In genomic region chr1:185342441-185342840, GRCm38 (mm10) we compare ENCODE assay signal across 19 mouse cellular contexts. TPM values are rescaled to one million over a fixed set of nuclear protein-coding genes. Genes with fewer than 3 reads are reported as not detected.
DNase-seq lines count a peak whose midpoint lies in the region; ATAC-seq and TF ChIP-seq lines count a peak whose summit lies in the region.
"Had no signal": no experiment of that assay in that cellular context is flagged by ENCODE, and none has a peak within 500 bp of the region (broad histone marks: within the 10 kb centered on the region; RNA-seq: fewer than 3 reads in every experiment).

No protein-coding gene starts in this region.

- no peak for TF ChIP-seq CTCF in cerebellum, adult 2 months (IDR thresholded peaks at IDR 0.05; ENCODE audit: borderline replicate concordance, insufficient read depth, low read depth, low read length)

- H3K4me3 ChIP-seq in hindbrain, embryonic 16.5 days (ENCODE audit: low read length): no peak overlapping the region
- H3K4me3 ChIP-seq in hindbrain, embryonic 10.5 days: no peak overlapping the region
- H3K4me3 ChIP-seq in cerebellum, adult 2 months (replicated peaks; ENCODE audit: insufficient read depth, low read depth, low read length): no peak overlapping the region
- no peak overlapping the region for H3K4me3 ChIP-seq in forebrain, embryonic 14.5 days (ENCODE audit: low read depth, low read length)
- H3K4me3 ChIP-seq: embryonic facial prominence, embryonic 10.5 days; left cerebral cortex, adult 2 months; liver, embryonic 13.5 days had no signal

- 89% methylated on average over 4 of the region's 4 CpGs for WGBS in hindbrain, embryonic 16.5 days
- 96% methylated on average over 4 of the region's 4 CpGs for WGBS in hindbrain, embryonic 10.5 days
- 11% methylated on average over 4 of the region's 4 CpGs for WGBS in cerebellum, adult 2 months
- WGBS in forebrain, embryonic 14.5 days: 70% methylated on average over 4 of the region's 4 CpGs

- no peaks in the 10 kb centered on the region for H3K27me3 ChIP-seq in hindbrain, embryonic 16.5 days (replicated peaks; ENCODE audit: control insufficient read depth, insufficient read depth, low read length)
- H3K27me3 ChIP-seq in hindbrain, embryonic 10.5 days (ENCODE audit: insufficient read depth, poor library complexity, severe bottlenecking): no peaks in the 10 kb centered on the region
- no peaks in the 10 kb centered on the region for H3K27me3 ChIP-seq in cerebellum, adult 2 months (ENCODE audit: control insufficient read depth, insufficient read depth, low read length)
- no peaks in the 10 kb centered on the region for H3K27me3 ChIP-seq in forebrain, embryonic 14.5 days (replicated peaks; ENCODE audit: control insufficient read depth, insufficient read depth, low read length)
- H3K27me3 ChIP-seq: liver, embryonic 13.5 days had no signal

- H3K36me3 ChIP-seq in hindbrain, embryonic 16.5 days (ENCODE audit: control insufficient read depth, insufficient read depth, low read length): peaks cover 34% of the 10 kb centered on the region
- peaks cover 97% of the 10 kb centered on the region for H3K36me3 ChIP-seq in hindbrain, embryonic 10.5 days
- H3K36me3 ChIP-seq in forebrain, embryonic 14.5 days (ENCODE audit: control insufficient read depth, insufficient read depth, low read length): peaks cover 67% of the 10 kb centered on the region

- H3K27ac ChIP-seq in hindbrain, embryonic 16.5 days (ENCODE audit: low read depth, low read length): no peak overlapping the region
- no peak overlapping the region for H3K27ac ChIP-seq in hindbrain, embryonic 10.5 days
- H3K27ac ChIP-seq in cerebellum, adult 2 months (ENCODE audit: insufficient read depth, low read length): no peak overlapping the region
- H3K27ac ChIP-seq in forebrain, embryonic 14.5 days (ENCODE audit: low read depth, low read length): peak overlapping the region; percentile 62; the same call in 1 of the 2 replicates
- H3K27ac ChIP-seq: embryonic facial prominence, embryonic 10.5 days; left cerebral cortex, adult 2 months; liver, embryonic 13.5 days had no signal

- H3K4me2 ChIP-seq in hindbrain, embryonic 16.5 days (ENCODE audit: low read length): no peak overlapping the region
- H3K4me2 ChIP-seq in forebrain, embryonic 14.5 days (ENCODE audit: low read length): no peak overlapping the region
- H3K4me2 ChIP-seq: heart, embryonic 11.5 days; liver, embryonic 13.5 days; midbrain, embryonic 11.5 days had no signal

- no peak for DNase-seq in cerebellum, postnatal 14 days
- DNase-seq in hindbrain, embryonic 10.5 days (ENCODE audit: low spot score): no peak
- DNase-seq in cerebellum, adult 2 months: peak; percentile 54 to 70
- peak; percentile 49 for DNase-seq in forebrain, embryonic 14.5 days (ENCODE audit: low spot score)
- DNase-seq in embryo, embryonic 11 days: no peak
- no peak for DNase-seq in ovary, postnatal 10 days (ENCODE audit: low spot score)
- DNase-seq: adrenal gland, postnatal 25 days; kidney, adult 11 months; kidney, postnatal 4 days; liver, embryonic 13.5 days; lung, adult 2 months; lung, postnatal 14 days had no signal

- H3K9me3 ChIP-seq in hindbrain, embryonic 16.5 days (ENCODE audit: control insufficient read depth, low read length): no peaks in the 10 kb centered on the region
- H3K9me3 ChIP-seq in hindbrain, embryonic 10.5 days: no peaks in the 10 kb centered on the region
- H3K9me3 ChIP-seq in forebrain, embryonic 14.5 days (replicated peaks; ENCODE audit: control insufficient read depth, low read length): no peaks in the 10 kb centered on the region
- H3K9me3 ChIP-seq: embryonic facial prominence, embryonic 10.5 days; liver, embryonic 13.5 days had no signal

- TF ChIP-seq POLR2A in cerebellum, adult 2 months (IDR thresholded peaks at IDR 0.05; ENCODE audit: borderline replicate concordance, insufficient read depth, low read length): no peak

- peak; percentile 67 for ATAC-seq in cerebellum, adult (ENCODE audit: insufficient number of reproducible peaks, low FRiP score, low TSS enrichment)
- ATAC-seq in hindbrain, embryonic 16.5 days: 0 out of 2 replicates have a peak, but pooled peaks have one; percentile 9
- peak; percentile 72 for ATAC-seq in forebrain, embryonic 14.5 days
- ATAC-seq: activated CD4-positive, CD25-positive, alpha-beta regulatory T cell, adult 4 months had no signal

- H3K9ac ChIP-seq in hindbrain, embryonic 16.5 days (ENCODE audit: low read depth, low read length): no peak overlapping the region
- H3K9ac ChIP-seq in forebrain, embryonic 14.5 days (ENCODE audit: low read length): no peak overlapping the region
- H3K9ac ChIP-seq: liver, embryonic 13.5 days had no signal

- H3K4me1 ChIP-seq in hindbrain, embryonic 16.5 days (ENCODE audit: control insufficient read depth, insufficient read depth, low read depth, low read length): no peaks in the 10 kb centered on the region
- H3K4me1 ChIP-seq in hindbrain, embryonic 10.5 days (replicated peaks): no peaks in the 10 kb centered on the region
- H3K4me1 ChIP-seq in cerebellum, adult 2 months (ENCODE audit: control insufficient read depth, insufficient read depth, low read length): peaks cover 16% of the 10 kb centered on the region
- no peaks in the 10 kb centered on the region for H3K4me1 ChIP-seq in forebrain, embryonic 14.5 days (ENCODE audit: control insufficient read depth, insufficient read depth, low read length)
- H3K4me1 ChIP-seq: embryonic facial prominence, embryonic 10.5 days; liver, embryonic 13.5 days had no signal

RNA-seq across cellular contexts. Expression of gene Bpnt1, which starts 10.5 kb away (rescaled TPM):
- polyA plus RNA-seq in hindbrain, embryonic 16.5 days (2015; fragmentation: Nextera tagmentation; extraction: Ambion mirVana): 59.2 and 61.5 TPM in 2 replicates
- polyA plus RNA-seq in hindbrain, embryonic 10.5 days (2016; fragmentation: Nextera tagmentation; extraction: Ambion mirVana): 31.6 and 34.3 TPM in 2 replicates
- polyA plus RNA-seq in cerebellum, adult 2 months (2012; rRNA removed): 114 and 115 TPM in 2 replicates
- polyA plus RNA-seq in forebrain, embryonic 14.5 days (2014; fragmentation: Nextera tagmentation; extraction: Ambion mirVana): 18.8 and 18.9 TPM in 2 replicates

RNA-seq across cellular contexts. Expression of gene Iars2, which starts 13.2 kb away (rescaled TPM):
- 18.6 and 19.6 TPM in 2 replicates for polyA plus RNA-seq in hindbrain, embryonic 16.5 days (2015; fragmentation: Nextera tagmentation; extraction: Ambion mirVana)
- polyA plus RNA-seq in hindbrain, embryonic 10.5 days (2016; fragmentation: Nextera tagmentation; extraction: Ambion mirVana): 21.1 and 25.7 TPM in 2 replicates
- 27.2 and 27.6 TPM in 2 replicates for polyA plus RNA-seq in cerebellum, adult 2 months (2012; rRNA removed)
- polyA plus RNA-seq in forebrain, embryonic 14.5 days (2014; fragmentation: Nextera tagmentation; extraction: Ambion mirVana): 18.4 and 19.5 TPM in 2 replicates

RNA-seq across cellular contexts. Expression of gene Eprs, which starts 20.4 kb away (rescaled TPM):
- 131 and 136 TPM in 2 replicates for polyA plus RNA-seq in hindbrain, embryonic 16.5 days (2015; fragmentation: Nextera tagmentation; extraction: Ambion mirVana)
- 112 and 150 TPM in 2 replicates for polyA plus RNA-seq in hindbrain, embryonic 10.5 days (2016; fragmentation: Nextera tagmentation; extraction: Ambion mirVana)
- polyA plus RNA-seq in cerebellum, adult 2 months (2012; rRNA removed): 40.4 and 42.0 TPM in 2 replicates
- 142 and 156 TPM in 2 replicates for polyA plus RNA-seq in forebrain, embryonic 14.5 days (2014; fragmentation: Nextera tagmentation; extraction: Ambion mirVana)

Comparison
In these comparisons a context has a peak if more than half of its experiments do, and no peak if none do; other contexts are left out.
1. DNase-seq: peak in cerebellum, adult 2 months (2 of 2) and forebrain, embryonic 14.5 days (single experiment); none in cerebellum, postnatal 14 days (0 of 2), hindbrain, embryonic 10.5 days (single experiment), embryo, embryonic 11 days (single experiment) and ovary, postnatal 10 days (single experiment).
2. ATAC-seq: peak in every context shown above with its lines; median percentile 72 in forebrain, embryonic 14.5 days; 67 in cerebellum, adult; 9 in hindbrain, embryonic 16.5 days.